Mouse (Mus musculus) bone marrow macrophage, adult 2 months (primary cell): Measurements from ENCODE around the gene Crybb1. TPM values are rescaled to one million over a fixed set of nuclear protein-coding genes. Genes with fewer than 3 reads are reported as not detected.
A peak's percentile ranks its signal among the peaks of the same experiment; 100 is the strongest.

ENCODE experiments used
- H3K27ac ChIP-seq: 2 replicates; pipeline ENCODE4 v1.5.1; 2012; ENCODE audit warnings: low read depth, low read length; ENCODE audit not compliant: insufficient read depth
- H3K4me1 ChIP-seq: 2 replicates; pipeline ENCODE4 v1.6.1; 2012; ENCODE audit warnings: low read length; ENCODE audit not compliant: control insufficient read depth, insufficient read depth
- H3K4me3 ChIP-seq: 2 replicates; pipeline ENCODE4 v1.5.1; 2012; ENCODE audit warnings: mild to moderate bottlenecking, low read length, moderate library complexity; ENCODE audit not compliant: insufficient read depth
- CTCF ChIP-seq: IDR thresholded peaks from 2 replicates; pipeline ENCODE4 v1.5.1; 2012; ENCODE audit warnings: low read depth, mild to moderate bottlenecking, low read length, moderate library complexity
- POLR2A ChIP-seq: IDR thresholded peaks from 2 replicates; pipeline ENCODE4 v1.6.1; 2012; ENCODE audit warnings: mild to moderate bottlenecking, low read depth, low read length, borderline replicate concordance
- polyA plus RNA-seq: library from polyadenylated mRNA; stranded (reverse); fragments of >200 nt; gene quantifications from 2 replicates; pipeline ENCODE4 v1.2.4, GENCODE M21; 2012; ENCODE audit not compliant: missing spikeins, insufficient read depth, insufficient read length

The Crybb1 gene
- polyA plus RNA-seq, 1 experiment = not detected

DNA sequence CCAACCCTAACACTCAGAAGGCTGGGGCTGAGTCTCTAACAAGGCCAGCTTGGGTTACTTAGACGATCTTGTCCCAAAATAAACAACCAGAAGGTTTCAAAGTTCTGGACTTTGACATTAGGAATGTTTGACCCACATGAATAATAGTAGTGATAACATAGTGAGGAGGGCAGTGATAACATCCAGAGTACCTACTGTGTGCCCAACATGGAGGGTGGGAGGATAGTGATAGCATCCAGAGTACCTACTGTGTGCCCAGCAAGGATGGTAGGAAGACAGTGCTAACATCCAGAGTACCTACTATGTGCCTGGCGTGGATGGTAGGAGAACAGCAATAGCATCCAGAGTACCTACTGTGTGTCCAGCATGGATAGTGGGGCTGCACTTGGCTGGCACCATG lies 38.2 kb downstream of the Crybb1 start:
- Histone ChIP-seq H3K27ac (no peak overlapping the region), H3K4me1 (peaks cover 34% of the 10 kb centered on the region), H3K4me3 (no peak overlapping the region)
- TF ChIP-seq POLR2A (no peak), CTCF (no peak)

DNA sequence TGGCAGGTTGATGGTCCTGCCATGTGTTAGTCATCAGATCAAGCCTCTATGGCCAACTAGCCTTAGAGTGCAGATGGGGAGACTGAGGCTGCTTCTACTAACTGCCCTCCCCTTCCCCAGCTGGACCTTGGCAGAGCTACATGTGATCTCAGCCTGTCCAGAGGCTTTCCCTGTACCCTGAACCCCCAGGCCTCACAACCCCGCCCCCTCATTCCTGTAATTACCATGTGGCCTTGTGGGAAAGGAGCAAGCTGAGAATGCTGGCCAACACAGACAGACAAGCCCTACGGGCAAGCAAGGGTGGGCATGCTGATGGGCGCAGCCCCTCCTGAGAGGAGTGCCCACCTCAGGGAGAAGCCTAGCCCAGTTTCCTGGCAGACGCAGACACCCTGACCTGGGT lies 39.1 kb downstream of the Crybb1 start:
- Histone ChIP-seq H3K4me3 (no peak overlapping the region), H3K27ac (no peak overlapping the region), H3K4me1 (peaks cover 43% of the 10 kb centered on the region)
- TF ChIP-seq POLR2A (no peak), CTCF (no peak)

DNA sequence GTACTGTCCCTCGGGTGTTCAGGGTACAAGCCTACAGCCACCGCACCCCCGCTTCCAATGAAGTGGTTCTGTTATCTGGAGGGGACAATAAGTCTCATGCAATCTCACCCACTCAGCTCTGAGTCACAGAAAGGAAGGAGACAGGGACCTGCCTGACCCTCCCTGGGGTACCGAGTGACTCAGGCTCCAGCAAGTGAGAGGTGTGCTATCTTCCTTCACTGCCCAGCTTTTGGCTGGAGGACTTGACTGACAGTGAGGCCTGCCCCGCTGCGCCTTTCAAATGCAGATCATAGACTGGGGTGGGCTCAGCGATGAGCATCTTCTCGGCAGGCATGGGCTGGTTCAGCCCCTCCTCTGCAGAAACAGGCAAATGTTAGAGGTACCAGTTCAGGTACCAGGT lies 39.5 kb downstream of the Crybb1 start:
- Histone ChIP-seq H3K27ac (no peak overlapping the region), H3K4me3 (no peak overlapping the region)
- TF ChIP-seq POLR2A (no peak), CTCF (no peak)

DNA sequence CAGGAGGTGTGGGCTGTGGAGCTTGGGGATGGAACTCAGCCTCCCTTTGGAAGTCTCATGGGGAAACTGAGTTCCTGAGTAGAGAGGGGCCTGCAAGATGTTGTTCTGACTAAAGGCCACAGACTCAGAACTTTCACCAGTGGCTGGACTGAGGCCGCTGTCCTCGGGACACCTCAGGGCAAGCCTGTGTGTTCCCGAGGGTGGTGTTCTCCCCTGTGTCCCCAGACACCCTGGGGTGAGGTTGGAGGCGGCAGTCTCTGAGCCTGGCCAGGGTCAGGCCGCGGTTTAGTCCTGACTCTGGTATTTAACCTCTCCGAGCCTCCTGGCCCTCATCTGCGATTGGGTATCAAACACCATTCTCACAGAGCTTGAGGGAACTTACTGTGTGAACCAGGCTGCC lies 39.9 kb downstream of the Crybb1 start:
- Histone ChIP-seq H3K27ac (no peak overlapping the region), H3K4me1 (peaks cover 43% of the 10 kb centered on the region), H3K4me3 (no peak overlapping the region)
- TF ChIP-seq CTCF (no peak), POLR2A (no peak)

More for the DNA sequence above, 39.5 kb downstream of the Crybb1 start:
- H3K4me1 ChIP-seq = peaks cover 41% of the 10 kb centered on the region

DNA sequence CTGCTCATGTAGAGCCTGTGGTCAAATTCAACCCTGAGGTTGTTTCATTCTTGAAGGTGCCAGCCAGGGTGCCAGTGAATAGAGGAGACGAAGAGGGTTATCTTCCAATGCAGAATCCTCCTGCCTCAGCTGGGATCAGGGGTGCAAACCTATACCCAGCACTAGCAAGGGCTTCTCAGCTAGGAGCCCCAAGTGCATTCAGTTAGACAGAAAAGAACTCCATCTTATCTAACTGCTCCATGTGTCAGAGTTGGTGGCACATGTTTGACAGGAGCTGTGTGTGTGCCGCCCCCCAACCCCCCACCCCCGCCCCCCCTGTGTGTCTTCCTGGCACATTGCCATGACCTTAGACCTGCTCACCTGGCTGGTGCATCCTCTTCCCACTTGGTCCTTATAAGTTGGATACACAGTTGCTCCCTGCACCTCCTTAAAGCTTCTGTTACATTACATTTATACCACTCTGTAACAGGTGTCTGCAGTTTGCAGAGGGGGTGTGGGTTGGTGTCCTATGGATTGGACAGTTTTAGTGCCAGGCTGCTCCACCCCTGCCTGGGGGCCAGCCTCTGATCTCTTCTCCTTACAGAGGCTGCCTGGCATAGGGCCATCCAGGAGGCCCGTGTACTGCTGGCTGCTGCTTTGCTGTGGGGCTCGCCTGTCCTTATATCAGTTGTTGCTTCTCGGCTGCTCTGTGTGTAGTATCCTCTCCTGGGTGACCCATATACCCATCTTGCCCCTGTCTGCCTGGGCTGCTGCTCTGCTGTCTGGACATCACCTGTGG lies 41.0 kb downstream of the Crybb1 start:
- TF ChIP-seq CTCF = no peak
- TF ChIP-seq POLR2A = no peak
- Histone ChIP-seq H3K4me3 (no peak overlapping the region), H3K27ac (peak overlapping the region; percentile 70), H3K4me1 (peaks cover 43% of the 10 kb centered on the region)

DNA sequence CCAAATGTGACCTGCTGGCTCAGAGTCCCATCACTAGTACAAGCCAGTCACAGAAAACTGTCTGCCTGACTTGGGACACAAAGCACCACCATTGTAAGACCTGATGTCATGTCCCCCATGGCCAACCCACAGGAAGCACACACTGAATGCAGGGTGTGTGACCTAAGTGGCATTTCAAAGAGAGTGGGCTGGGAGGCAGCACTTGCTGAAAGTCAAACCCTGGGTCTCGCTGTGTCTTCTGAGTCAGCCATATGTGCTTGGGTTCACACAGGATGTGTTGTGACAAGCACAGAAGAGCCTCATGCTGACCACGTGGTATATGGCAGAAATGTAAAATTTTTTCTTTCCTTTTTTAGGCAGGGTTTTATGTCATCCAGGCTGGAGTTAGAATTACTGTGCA lies 41.6 kb downstream of the Crybb1 start:
- peak overlapping the region; percentile 70 for H3K27ac ChIP-seq
- H3K4me1 ChIP-seq = peaks cover 43% of the 10 kb centered on the region
- TF ChIP-seq CTCF = no peak
- no peak for TF ChIP-seq POLR2A
- H3K4me3 ChIP-seq = no peak overlapping the region

DNA sequence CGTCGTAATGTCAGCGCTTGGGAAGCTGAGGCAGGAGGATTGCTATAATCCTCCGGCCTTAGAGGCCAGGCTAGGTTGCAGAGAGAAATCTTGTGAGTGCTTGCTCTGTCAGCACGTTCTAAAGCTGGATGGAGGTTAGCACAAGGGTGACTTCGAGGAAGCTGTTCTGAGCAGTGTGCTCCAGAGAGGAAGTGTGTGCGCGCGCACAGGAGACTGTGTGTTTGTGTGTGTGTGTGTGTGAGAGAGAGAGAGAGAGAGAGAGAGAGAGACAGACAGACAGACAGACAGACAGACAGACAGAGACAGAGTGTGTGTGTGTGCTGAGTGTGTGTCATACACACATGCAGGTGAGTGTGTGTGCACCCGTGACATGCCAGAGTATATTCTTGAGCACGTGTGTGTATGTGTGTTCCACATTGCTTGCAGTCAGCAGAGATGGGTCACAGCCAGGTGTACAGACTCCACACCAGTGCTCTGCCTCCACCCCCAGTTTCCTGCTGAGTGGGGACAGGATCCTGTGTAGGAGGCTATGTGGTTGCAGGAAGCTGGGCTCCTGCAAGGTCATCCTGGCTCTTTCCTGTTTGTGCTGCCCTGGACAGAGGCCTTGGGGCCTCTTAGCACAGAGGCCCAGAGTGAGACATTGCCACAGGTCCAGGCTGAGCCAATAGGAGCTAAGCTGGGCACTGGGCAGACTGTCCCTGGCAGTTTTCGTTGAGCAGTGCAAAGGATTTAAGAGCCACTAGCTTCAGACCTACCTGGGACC lies 42.8 kb downstream of the Crybb1 start:
- H3K4me3 ChIP-seq = no peak overlapping the region
- H3K4me1 ChIP-seq = peaks cover 43% of the 10 kb centered on the region
- TF ChIP-seq POLR2A = no peak
- H3K27ac ChIP-seq = peak overlapping the region; percentile 70

DNA sequence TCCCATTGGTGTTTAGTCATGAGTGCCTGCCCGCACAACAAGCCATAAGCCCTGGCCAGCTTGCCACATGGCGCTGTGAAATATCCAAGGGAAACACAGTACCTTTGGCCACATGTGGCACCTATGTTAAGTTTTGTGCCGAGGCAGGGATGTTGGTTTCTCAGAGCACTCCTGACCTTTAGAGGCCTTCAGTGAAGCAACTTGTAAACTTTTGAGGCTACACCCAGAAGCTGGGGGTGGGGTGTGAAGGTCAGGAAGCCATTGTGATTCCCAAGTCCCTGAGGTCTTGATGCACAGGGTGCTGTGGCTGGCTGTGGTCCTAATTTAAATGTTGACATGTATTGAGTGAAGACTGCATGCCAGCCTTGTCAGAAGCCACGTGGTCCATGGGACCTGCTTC lies 43.8 kb downstream of the Crybb1 start:
- no peak overlapping the region for H3K27ac ChIP-seq
- peaks cover 43% of the 10 kb centered on the region for H3K4me1 ChIP-seq
- TF ChIP-seq CTCF (no peak), POLR2A (no peak)
- no peak overlapping the region for H3K4me3 ChIP-seq

DNA sequence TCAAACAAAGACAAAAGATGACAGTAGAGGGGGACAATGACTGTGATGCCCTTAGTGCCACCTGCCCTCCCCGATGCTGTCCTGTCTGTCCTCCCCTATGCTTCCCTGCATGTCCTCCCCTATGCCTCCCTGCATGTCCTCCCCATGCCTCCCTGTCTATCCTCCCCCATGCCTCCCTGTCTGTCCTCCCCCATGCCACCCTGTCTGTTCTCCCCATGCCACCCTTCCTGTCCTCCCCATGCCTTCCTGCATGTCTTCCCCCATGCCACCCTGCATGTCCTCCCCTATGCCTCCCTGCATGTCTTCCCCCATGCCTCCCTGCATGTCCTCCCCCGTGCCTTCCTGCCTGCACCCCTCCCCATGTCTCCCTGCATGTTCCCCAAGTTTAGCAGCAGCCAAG lies 44.5 kb downstream of the Crybb1 start:
- Histone ChIP-seq H3K27ac (no peak overlapping the region), H3K4me3 (no peak overlapping the region), H3K4me1 (peaks cover 37% of the 10 kb centered on the region)
- TF ChIP-seq POLR2A = no peak
- no peak for TF ChIP-seq CTCF

DNA sequence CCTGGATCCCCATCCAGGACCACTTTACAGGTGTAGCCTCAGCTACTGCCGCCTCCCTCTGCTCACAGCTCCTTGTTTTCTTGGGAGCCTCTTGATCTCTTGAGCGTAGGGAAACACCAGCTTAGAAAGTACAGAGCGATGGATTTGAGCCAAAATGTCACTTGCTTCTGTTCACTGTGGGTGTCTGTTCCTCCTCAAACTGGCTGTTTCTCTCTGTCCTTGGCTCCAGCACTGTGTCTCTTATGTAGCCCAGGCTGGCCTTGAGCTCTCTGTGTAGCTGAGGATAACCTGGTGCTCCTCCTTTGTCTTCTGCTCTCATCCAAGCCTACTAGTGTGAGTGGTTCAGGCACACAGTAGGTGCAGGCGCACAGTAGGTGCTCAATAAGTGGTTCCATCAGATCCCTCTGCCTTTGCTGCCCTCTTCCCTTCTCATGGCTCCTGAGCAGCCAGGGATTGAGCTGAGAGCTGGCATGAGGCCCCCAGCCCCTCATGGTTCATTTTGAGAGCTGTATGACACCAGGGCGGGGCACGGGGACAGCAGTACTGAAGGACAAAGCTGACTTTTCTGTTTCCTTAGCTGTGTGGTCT lies 45.2 kb downstream of the Crybb1 start:
- H3K4me3 ChIP-seq = no peak overlapping the region

More for the DNA sequence above, 45.2 kb downstream of the Crybb1 start:
- Histone ChIP-seq H3K27ac (no peak overlapping the region), H3K4me1 (peaks cover 34% of the 10 kb centered on the region)
- TF ChIP-seq CTCF = no peak
- no peak for TF ChIP-seq POLR2A
